Mouse (Mus musculus): ENCODE results near the gene C1qtnf6. TPM values are rescaled to one million over a fixed set of nuclear protein-coding genes. Genes with fewer than 3 reads are reported as not detected.
A peak's percentile ranks its signal among the peaks of the same experiment; 100 is the strongest.

Gene C1qtnf6
- polyA plus RNA-seq, 1 experiment: 8.1 TPM

GRCm38 (mm10) chr15:78513019-78513418, 18.2 kb downstream of the C1qtnf6 start:
- WGBS: 45% methylated on average over 14 of the region's 14 CpGs
- H3K27ac ChIP-seq (ENCODE audit: insufficient read depth, low read depth, low read length): no peak overlapping the region
- TF ChIP-seq POLR2A (IDR thresholded peaks at IDR 0.05; ENCODE audit: low read depth, low read length) (no peak), CTCF (IDR thresholded peaks at IDR 0.05; ENCODE audit: extremely low read depth, insufficient read length, insufficient replicate concordance, low read depth, low read length) (no peak)

GRCm38 (mm10) chr15:78511951-78512350, 19.3 kb downstream of the C1qtnf6 start:
- no peak overlapping the region for H3K4me3 ChIP-seq (ENCODE audit: low read depth, low read length)
- H3K36me3 ChIP-seq (ENCODE audit: control insufficient read depth, insufficient read depth, low read length): no peaks in the 10 kb centered on the region
- peaks cover 7% of the 10 kb centered on the region; the same call in 1 of the 2 replicates for H3K4me1 ChIP-seq (ENCODE audit: control insufficient read depth, insufficient read depth, insufficient read length, low read length)
- WGBS: 82% methylated on average over 7 of the region's 7 CpGs
- H3K27ac ChIP-seq (ENCODE audit: insufficient read depth, low read depth, low read length): 0 out of 2 replicates have a peak overlapping the region, but pooled peaks have one; percentile 6
- TF ChIP-seq CTCF (IDR thresholded peaks at IDR 0.05; ENCODE audit: extremely low read depth, insufficient read length, insufficient replicate concordance, low read depth, low read length): no peak
- no peak for TF ChIP-seq POLR2A (IDR thresholded peaks at IDR 0.05; ENCODE audit: low read depth, low read length)
- H3K27me3 ChIP-seq (ENCODE audit: control insufficient read depth, insufficient read depth, low read length): no peaks in the 10 kb centered on the region

More at GRCm38 (mm10) chr15:78513019-78513418, 18.2 kb downstream of the C1qtnf6 start:
- Histone ChIP-seq H3K27me3 (ENCODE audit: control insufficient read depth, insufficient read depth, low read length) (no peaks in the 10 kb centered on the region), H3K36me3 (ENCODE audit: control insufficient read depth, insufficient read depth, low read length) (no peaks in the 10 kb centered on the region), H3K4me3 (ENCODE audit: low read depth, low read length) (no peak overlapping the region), H3K4me1 (ENCODE audit: control insufficient read depth, insufficient read depth, insufficient read length, low read length) (peaks cover 7% of the 10 kb centered on the region; the same call in 1 of the 2 replicates)

- Histone ChIP-seq H3K27ac (ENCODE audit: insufficient read depth, low read depth, low read length) (peak overlapping the region; percentile 12), H3K36me3 (ENCODE audit: control insufficient read depth, insufficient read depth, low read length) (no peaks in the 10 kb centered on the region), H3K4me1 (ENCODE audit: control insufficient read depth, insufficient read depth, insufficient read length, low read length) (peaks cover 7% of the 10 kb centered on the region; the same call in 1 of the 2 replicates), H3K4me3 (ENCODE audit: low read depth, low read length) (no peak overlapping the region), H3K27me3 (ENCODE audit: control insufficient read depth, insufficient read depth, low read length) (no peaks in the 10 kb centered on the region)
- TF ChIP-seq POLR2A (IDR thresholded peaks at IDR 0.05; ENCODE audit: low read depth, low read length) (no peak), CTCF (IDR thresholded peaks at IDR 0.05; ENCODE audit: extremely low read depth, insufficient read length, insufficient replicate concordance, low read depth, low read length) (no peak)
- 82% methylated on average over 6 of the region's 6 CpGs for WGBS
These were observed 20.5 kb downstream of the C1qtnf6 start for GRCm38 (mm10) chr15:78510736-78511135.

GRCm38 (mm10) chr15:78510121-78510576, 21.1 kb downstream of the C1qtnf6 start:
- no peaks in the 10 kb centered on the region for H3K36me3 ChIP-seq (ENCODE audit: control insufficient read depth, insufficient read depth, low read length)
- H3K4me3 ChIP-seq (ENCODE audit: low read depth, low read length): no peak overlapping the region
- TF ChIP-seq CTCF (IDR thresholded peaks at IDR 0.05; ENCODE audit: extremely low read depth, insufficient read length, insufficient replicate concordance, low read depth, low read length) (no peak), POLR2A (IDR thresholded peaks at IDR 0.05; ENCODE audit: low read depth, low read length) (no peak)
- peak overlapping the region; percentile 10; the same call in 1 of the 2 replicates for H3K27ac ChIP-seq (ENCODE audit: insufficient read depth, low read depth, low read length)
- WGBS: 60% methylated on average over 8 of the region's 8 CpGs
- no peaks in the 10 kb centered on the region for H3K27me3 ChIP-seq (ENCODE audit: control insufficient read depth, insufficient read depth, low read length)
- peaks cover 7% of the 10 kb centered on the region; the same call in 1 of the 2 replicates for H3K4me1 ChIP-seq (ENCODE audit: control insufficient read depth, insufficient read depth, insufficient read length, low read length)

GRCm38 (mm10) chr15:78509297-78509899, 21.8 kb downstream of the C1qtnf6 start:
- no peaks in the 10 kb centered on the region for H3K36me3 ChIP-seq (ENCODE audit: control insufficient read depth, insufficient read depth, low read length)
- no peak for TF ChIP-seq POLR2A (IDR thresholded peaks at IDR 0.05; ENCODE audit: low read depth, low read length)
- no peak for TF ChIP-seq CTCF (IDR thresholded peaks at IDR 0.05; ENCODE audit: extremely low read depth, insufficient read length, insufficient replicate concordance, low read depth, low read length)
- WGBS: 63% methylated on average over 12 of the region's 12 CpGs
- no peaks in the 10 kb centered on the region for H3K27me3 ChIP-seq (ENCODE audit: control insufficient read depth, insufficient read depth, low read length)
- no peak overlapping the region for H3K4me3 ChIP-seq (ENCODE audit: low read depth, low read length)
- peaks cover 7% of the 10 kb centered on the region; the same call in 1 of the 2 replicates for H3K4me1 ChIP-seq (ENCODE audit: control insufficient read depth, insufficient read depth, insufficient read length, low read length)
- H3K27ac ChIP-seq (ENCODE audit: insufficient read depth, low read depth, low read length): no peak overlapping the region

GRCm38 (mm10) chr15:78508443-78508842, 22.8 kb downstream of the C1qtnf6 start:
- Histone ChIP-seq H3K4me3 (ENCODE audit: low read depth, low read length) (no peak overlapping the region), H3K27me3 (ENCODE audit: control insufficient read depth, insufficient read depth, low read length) (no peaks in the 10 kb centered on the region), H3K4me1 (ENCODE audit: control insufficient read depth, insufficient read depth, insufficient read length, low read length) (peaks cover 6% of the 10 kb centered on the region; the same call in 1 of the 2 replicates), H3K27ac (ENCODE audit: insufficient read depth, low read depth, low read length) (no peak overlapping the region), H3K36me3 (ENCODE audit: control insufficient read depth, insufficient read depth, low read length) (no peaks in the 10 kb centered on the region)
- WGBS: 78% methylated on average over 7 of the region's 7 CpGs
- TF ChIP-seq POLR2A (IDR thresholded peaks at IDR 0.05; ENCODE audit: low read depth, low read length): no peak
- TF ChIP-seq CTCF (IDR thresholded peaks at IDR 0.05; ENCODE audit: extremely low read depth, insufficient read length, insufficient replicate concordance, low read depth, low read length): no peak

GRCm38 (mm10) chr15:78505541-78505940, 25.7 kb downstream of the C1qtnf6 start:
- H3K4me3 ChIP-seq (ENCODE audit: low read depth, low read length): no peak overlapping the region
- no peak overlapping the region for H3K27ac ChIP-seq (ENCODE audit: insufficient read depth, low read depth, low read length)
- 74% methylated on average over 3 of the region's 3 CpGs for WGBS
- no peaks in the 10 kb centered on the region for H3K27me3 ChIP-seq (ENCODE audit: control insufficient read depth, insufficient read depth, low read length)
- H3K36me3 ChIP-seq (ENCODE audit: control insufficient read depth, insufficient read depth, low read length): no peaks in the 10 kb centered on the region
- TF ChIP-seq CTCF (IDR thresholded peaks at IDR 0.05; ENCODE audit: extremely low read depth, insufficient read length, insufficient replicate concordance, low read depth, low read length) (no peak), POLR2A (IDR thresholded peaks at IDR 0.05; ENCODE audit: low read depth, low read length) (no peak)
- no peaks in the 10 kb centered on the region for H3K4me1 ChIP-seq (ENCODE audit: control insufficient read depth, insufficient read depth, insufficient read length, low read length)

Data from small intestine, adult 2 months (tissue).